Comparison of ENCODE assay signal across 8 mouse cellular contexts in the genomic region with DNA sequence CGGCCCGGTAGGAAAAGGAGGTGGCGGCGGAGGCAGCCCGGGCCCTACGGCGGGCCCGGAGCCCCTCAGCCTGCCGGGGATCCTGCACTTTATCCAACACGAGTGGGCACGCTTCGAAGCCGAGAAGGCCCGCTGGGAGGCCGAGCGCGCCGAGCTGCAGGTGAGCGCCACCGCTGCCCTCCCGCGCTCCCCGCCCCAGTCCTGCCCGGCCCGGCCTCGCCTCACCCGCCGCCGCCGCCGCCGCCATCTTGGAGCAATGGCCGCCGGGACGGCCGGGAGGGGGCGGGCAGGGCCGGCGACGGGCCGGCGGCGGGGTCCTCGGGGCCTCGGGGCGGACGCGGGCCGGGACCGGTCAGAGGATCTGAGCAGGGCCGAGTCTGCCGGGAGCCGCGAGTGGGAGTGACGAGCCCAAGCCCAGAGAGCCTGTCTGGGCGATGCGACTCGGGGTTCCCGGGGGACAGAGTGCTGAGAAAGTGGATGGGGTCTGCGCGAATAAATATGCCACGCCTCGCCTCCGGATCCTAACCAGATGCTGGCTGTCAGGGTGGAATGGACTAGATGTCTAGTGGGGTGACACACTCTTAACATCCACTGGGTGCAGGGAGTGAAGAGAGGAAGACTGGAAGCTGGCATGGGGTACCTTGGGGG. TPM values are rescaled to one million over a fixed set of nuclear protein-coding genes. Genes with fewer than 3 reads are reported as not detected.
DNase-seq lines count a peak whose midpoint lies in the region; ATAC-seq and TF ChIP-seq lines count a peak whose summit lies in the region.

TSS of gene Fkrp (minus strand) at position 258 of the 648 bp plus-strand sequence.

- H3K36me3 ChIP-seq in E14TG2a.4 (ENCODE audit: insufficient read depth, low read length) = peaks cover 51% of the 10 kb centered on the region
- peaks cover 14% of the 10 kb centered on the region for H3K36me3 ChIP-seq in heart, embryonic 16.5 days (ENCODE audit: control insufficient read depth, insufficient read depth)

- peaks cover 53% of the 10 kb centered on the region for H3K4me1 ChIP-seq in E14TG2a.4 (replicated peaks; ENCODE audit: low read depth, low read length)
- H3K4me1 ChIP-seq in heart, embryonic 16.5 days (ENCODE audit: control insufficient read depth, insufficient read depth, low read length) = peaks cover 51% of the 10 kb centered on the region

- peak; percentile 70 to 81 for DNase-seq in adrenal gland, postnatal 36 days
- no peak for DNase-seq in large intestine, adult 2 months (ENCODE audit: low read depth, low spot score)
- DNase-seq in lung, postnatal 10 days = peak; percentile 50
- DNase-seq in right cerebral cortex, postnatal 25 days = peak; percentile 63
- no peak for DNase-seq in c-Kit-positive CD71-positive TER-119-positive erythroid progenitor cells, embryonic 14.5 days (ENCODE audit: low spot score)

- H3K4me3 ChIP-seq in E14TG2a.4 (replicated peaks; ENCODE audit: low read length) = peak within 1 kb of the TSS; percentile 97
- H3K4me3 ChIP-seq in heart, embryonic 16.5 days (ENCODE audit: low read length) = peak within 1 kb of the TSS; percentile 91

- TF ChIP-seq CTCF in E14TG2a.4 (conservative IDR thresholded peaks at IDR 0.05; ENCODE audit: low read length) = no peak

- under 1% methylated on average over 46 of the region's 64 CpGs for WGBS in heart, embryonic 16.5 days
- WGBS in large intestine, adult 2 months = under 1% methylated on average over 63 of the region's 64 CpGs

- ATAC-seq in erythroblast, adult 5-6 weeks (replicated peaks; ENCODE audit: low FRiP score, poor library complexity, severe bottlenecking) = peak; percentile 42; the same call in 1 of the 2 replicates
- peak; percentile 76 for ATAC-seq in heart, embryonic 16.5 days (replicated peaks; ENCODE audit: extremely low read depth, insufficient read depth, low FRiP score)

- peak within 1 kb of the TSS; percentile 91 for H3K27ac ChIP-seq in heart, embryonic 16.5 days (ENCODE audit: low read length)

- H3K27me3 ChIP-seq in E14TG2a.4 (ENCODE audit: insufficient read depth, low read length) = peaks cover 14% of the 10 kb centered on the region
- H3K27me3 ChIP-seq in heart, embryonic 16.5 days (ENCODE audit: control insufficient read depth, insufficient read depth, low read length) = no peaks in the 10 kb centered on the region

- H3K4me2 ChIP-seq in heart, embryonic 16.5 days (ENCODE audit: low read depth, low read length) = peak within 1 kb of the TSS; percentile 84

- H3K9ac ChIP-seq in heart, embryonic 16.5 days (ENCODE audit: low read length) = peak within 1 kb of the TSS; percentile 99

- H3K9me3 ChIP-seq in E14TG2a.4 (ENCODE audit: low read length) = no peaks in the 10 kb centered on the region
- no peaks in the 10 kb centered on the region for H3K9me3 ChIP-seq in heart, embryonic 16.5 days (replicated peaks; ENCODE audit: control insufficient read depth, low read length)

RNA-seq across cellular contexts. Expression of gene Fkrp, which starts in this region (rescaled TPM):
- total RNA-seq in adrenal gland, postnatal 36 days (2021) = 10 to 100 TPM; 24.8 to 26.8 TPM
- 2.5 and 4.2 TPM in 2 replicates for total RNA-seq in erythroblast, adult 5-6 weeks (2015; ENCODE audit: low replicate concordance)
- 3.1 and 8.0 TPM in 2 replicates for total RNA-seq in erythroblast, adult 5-6 weeks (2017; ENCODE audit: low replicate concordance)
- polyA plus RNA-seq in heart, embryonic 16.5 days (2015; fragmentation: Nextera tagmentation; extraction: Ambion mirVana) = 33.0 and 33.9 TPM in 2 replicates
- polyA plus RNA-seq in large intestine, adult 2 months (2012; rRNA removed) = 11.7 and 15.7 TPM in 2 replicates

Comparison
In these comparisons a context has a peak if more than half of its experiments do, and no peak if none do; other contexts are left out.
1. DNase-seq: peak in adrenal gland, postnatal 36 days (2 of 2), lung, postnatal 10 days (single experiment) and right cerebral cortex, postnatal 25 days (single experiment); none in large intestine, adult 2 months (single experiment) and c-Kit-positive CD71-positive TER-119-positive erythroid progenitor cells, embryonic 14.5 days (single experiment).